Mouse (Mus musculus): ENCODE results near the gene Fnbp1.

The Fnbp1 gene

DNA sequence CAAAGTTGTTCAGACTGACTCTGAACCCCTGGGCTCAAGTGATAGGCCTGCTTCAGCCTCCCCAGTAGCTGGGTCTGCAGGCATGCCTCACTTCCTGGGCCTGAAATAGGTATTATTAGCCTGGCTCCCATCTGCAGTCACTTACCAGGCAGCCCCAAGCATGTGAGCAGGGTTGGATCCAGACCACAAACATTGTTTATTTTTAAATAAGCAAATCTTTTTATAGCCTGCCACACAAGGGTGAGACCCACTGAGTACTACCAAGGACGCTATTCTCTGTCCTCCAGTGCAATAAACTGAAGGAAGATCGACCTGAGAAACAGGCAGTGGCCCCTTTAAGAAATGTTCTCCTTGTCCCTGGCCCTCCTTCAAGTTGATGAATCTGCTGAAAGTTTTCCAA is 17.1 kb downstream of the Fnbp1 start:
- DNase-seq (ENCODE audit: low spot score): no peak

DNA sequence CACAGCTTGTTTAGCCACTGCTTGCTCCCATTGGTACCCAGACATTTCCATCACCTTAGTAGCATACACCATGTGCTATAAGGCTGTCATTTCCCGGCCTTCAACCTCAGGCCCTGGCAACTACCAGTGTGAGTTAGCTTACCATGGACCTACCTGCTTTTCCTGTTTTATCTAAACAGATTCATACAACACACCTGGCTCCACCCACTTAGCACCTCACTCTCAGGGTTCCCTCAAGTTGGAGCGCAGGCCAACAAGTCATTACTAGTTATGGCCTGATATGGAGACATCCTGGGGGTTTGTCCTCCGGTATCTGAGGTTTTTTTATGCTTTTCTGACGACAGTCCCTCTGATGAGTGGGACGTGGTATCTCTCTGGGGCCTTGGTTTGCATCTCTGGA is 18.3 kb downstream of the Fnbp1 start:
- DNase-seq (ENCODE audit: low spot score): no peak

DNA sequence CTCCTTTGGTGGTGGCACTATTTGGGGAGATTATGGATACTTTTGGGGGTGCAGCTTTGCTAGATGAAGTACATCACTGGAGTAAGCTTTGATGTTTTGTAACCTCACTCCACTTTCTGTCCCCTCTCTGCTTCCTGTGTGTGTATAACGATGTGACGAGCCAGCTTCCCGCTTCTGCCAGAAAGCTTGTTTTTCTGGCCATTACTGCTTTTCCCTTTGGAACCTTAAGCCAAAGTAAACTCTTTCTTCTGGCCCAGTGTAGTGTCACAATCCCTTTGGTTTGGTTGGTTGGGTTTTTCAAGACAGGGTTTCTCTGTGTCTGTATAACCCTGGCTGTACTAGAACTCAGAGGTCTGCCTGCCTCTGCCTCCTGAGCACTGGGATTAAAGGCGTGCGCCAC is 19.0 kb downstream of the Fnbp1 start:
- DNase-seq (ENCODE audit: low spot score): no peak

- no peak for DNase-seq (ENCODE audit: low spot score)
Observed at GRCm38 (mm10) chr2:31121131-31121693, 20.6 kb downstream of the Fnbp1 start.

DNA sequence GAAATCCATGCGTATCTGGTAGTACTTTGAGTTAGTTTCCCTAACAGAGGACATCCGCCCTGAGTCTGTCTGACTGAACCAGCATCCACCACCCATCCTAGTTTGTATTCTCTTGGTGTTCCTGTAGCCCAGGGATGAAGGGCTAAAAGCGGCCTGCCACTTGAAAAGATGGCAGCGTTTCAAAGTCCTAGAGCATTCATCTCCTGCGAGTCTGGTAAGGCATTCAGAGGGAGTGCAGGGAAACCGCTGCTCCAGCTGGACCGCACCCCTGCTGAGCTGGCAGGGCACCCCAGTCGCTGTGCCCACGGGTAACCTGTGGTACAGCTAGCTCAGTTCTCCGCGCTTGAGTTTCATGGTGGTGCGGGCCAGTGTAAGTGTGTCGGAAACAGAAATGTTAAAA is 22.0 kb downstream of the Fnbp1 start:
- DNase-seq (ENCODE audit: low spot score): no peak

DNA sequence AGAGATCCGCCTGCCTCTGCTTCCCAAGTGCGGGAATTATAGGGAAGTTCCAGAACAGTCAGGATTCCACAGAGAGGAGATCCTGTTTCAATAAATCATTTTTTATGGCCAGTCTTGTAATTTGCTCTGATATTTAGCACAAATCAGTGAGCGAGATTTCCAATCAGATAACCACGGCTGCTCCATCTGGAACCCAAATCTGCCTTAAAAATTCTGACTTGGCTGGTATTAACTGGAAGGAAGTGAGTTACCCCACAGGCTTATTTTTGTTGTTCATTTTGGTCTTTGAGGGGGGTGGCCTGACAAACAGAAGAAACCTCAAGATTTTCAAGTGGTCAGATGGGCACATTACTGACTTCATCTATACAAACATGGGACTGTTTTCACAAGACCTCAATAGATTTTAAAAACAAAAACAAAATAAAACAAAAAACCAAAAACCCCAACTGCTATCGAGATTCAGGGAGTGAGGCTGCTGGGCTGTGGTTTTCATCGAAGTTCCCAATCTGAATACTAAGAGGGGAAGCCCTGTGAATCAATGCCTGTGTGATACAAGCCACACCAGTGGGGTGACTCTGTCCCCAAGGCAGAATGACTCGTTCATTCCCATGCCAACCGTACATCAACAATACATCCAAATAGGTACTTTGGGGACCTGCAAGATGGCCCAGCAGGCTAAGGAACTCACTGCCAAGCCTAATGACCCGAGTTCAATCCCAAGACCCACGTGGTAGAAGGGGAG is 23.0 kb downstream of the Fnbp1 start:
- no peak for DNase-seq (ENCODE audit: low spot score)

DNA sequence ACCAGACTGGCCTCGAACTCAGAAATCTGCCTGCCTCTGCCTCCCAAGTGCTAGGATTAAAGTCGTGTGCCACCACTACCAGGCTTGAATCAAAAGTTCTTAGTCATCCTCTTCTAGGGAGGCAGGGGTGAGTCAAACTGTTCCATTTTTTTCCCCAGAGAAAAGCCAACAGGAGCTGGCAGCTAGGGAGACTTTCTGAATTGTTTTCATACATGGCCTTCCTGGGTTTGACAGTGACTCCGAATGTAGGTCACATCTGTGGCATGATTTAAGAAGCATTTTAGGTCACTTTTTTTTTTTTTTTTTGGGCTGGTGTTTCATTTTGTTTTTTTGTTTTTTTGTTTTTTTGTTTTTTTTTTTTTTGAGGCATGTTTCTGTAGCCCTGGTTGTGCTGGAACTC is 23.6 kb downstream of the Fnbp1 start:
- no peak for DNase-seq (ENCODE audit: low spot score)

- peak; percentile 40 for DNase-seq (ENCODE audit: low spot score)
Observed at GRCm38 (mm10) chr2:31115943-31116731, 25.7 kb downstream of the Fnbp1 start.

DNA sequence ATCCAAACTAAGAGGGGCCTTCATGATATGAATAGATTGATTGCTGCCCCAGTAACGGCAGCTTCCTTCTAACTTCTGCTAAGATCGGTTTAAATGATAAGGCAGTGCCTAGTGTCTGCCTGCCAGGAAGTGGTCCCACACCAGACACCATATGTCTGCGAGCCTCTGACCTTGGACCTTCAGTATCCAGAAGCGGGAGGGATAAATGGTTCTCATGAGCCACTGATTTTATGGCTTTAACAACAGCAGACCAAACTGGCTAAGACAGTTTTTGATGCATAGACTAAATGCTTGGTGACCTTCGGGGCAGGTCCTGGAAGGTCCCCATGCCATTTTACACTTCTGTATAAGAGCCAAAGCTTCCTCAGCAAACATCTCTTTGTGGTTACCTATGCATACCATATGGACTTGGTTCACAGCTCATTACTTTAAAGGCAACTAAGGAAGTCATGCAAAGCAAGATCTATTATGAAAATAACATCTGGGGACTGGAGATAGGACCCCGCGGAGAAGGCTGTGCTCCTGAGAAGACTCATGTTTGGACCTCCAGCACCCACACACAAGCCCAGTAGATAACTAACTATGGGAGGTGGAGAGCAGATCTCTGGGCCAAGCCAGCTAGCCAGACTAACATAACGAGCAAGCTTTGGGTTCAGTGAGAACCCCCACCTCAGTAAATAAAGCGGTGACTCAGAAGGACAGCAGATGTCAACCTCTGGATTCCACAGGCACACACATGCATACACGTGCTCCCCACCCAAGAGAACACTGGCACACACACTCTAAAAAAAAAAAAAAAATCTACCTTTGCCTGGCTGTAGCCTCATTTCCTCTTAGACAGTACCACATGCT is 26.5 kb downstream of the Fnbp1 start:
- peak; percentile 60 for DNase-seq (ENCODE audit: low spot score)

DNA sequence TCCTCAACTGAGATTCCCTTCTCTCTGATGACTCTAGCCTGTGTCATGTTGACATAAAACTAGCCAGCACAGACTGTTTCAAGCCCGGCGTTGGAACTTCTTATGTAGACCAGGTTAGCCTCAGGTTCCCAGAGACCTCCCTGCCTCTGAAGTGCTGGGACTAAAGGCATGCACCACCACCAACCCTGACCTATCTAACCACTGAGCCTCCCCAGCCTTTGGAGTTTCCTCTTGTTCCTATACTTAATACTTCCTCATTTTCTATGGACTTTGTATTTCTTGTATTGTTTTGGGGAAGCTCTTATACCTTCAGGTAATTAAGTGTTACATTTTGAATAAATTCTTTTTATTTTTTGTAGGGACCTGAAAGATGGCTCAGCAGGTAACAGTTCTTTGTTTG is 27.6 kb downstream of the Fnbp1 start:
- DNase-seq (ENCODE audit: low spot score): no peak

GRCm38 (mm10) chr2:31111685-31112084 is 30.1 kb downstream of the Fnbp1 start:
- DNase-seq (ENCODE audit: low spot score): no peak

GRCm38 (mm10) chr2:31109960-31110548 is 31.8 kb downstream of the Fnbp1 start:
- DNase-seq (ENCODE audit: low spot score): no peak

DNA sequence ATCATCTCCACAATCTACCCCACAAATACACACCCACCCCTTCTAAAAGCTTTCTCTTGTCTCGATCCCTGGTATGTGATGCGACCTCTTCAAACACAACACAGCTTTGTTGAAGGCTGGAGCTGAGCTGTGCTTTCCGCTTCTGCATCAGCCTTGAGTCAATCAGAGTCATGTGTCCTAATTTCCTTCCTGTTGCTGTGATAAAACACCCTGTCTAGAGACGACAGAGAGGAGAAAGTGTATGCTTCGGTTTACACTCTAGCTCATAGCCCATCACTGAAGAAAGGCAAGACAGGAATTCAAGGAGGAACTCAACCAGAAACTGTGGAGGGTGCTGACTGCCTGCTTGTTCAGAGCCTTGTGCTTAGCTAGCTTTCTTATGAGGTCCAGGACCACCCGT is 33.6 kb downstream of the Fnbp1 start:
- DNase-seq (ENCODE audit: low spot score): no peak

DNA sequence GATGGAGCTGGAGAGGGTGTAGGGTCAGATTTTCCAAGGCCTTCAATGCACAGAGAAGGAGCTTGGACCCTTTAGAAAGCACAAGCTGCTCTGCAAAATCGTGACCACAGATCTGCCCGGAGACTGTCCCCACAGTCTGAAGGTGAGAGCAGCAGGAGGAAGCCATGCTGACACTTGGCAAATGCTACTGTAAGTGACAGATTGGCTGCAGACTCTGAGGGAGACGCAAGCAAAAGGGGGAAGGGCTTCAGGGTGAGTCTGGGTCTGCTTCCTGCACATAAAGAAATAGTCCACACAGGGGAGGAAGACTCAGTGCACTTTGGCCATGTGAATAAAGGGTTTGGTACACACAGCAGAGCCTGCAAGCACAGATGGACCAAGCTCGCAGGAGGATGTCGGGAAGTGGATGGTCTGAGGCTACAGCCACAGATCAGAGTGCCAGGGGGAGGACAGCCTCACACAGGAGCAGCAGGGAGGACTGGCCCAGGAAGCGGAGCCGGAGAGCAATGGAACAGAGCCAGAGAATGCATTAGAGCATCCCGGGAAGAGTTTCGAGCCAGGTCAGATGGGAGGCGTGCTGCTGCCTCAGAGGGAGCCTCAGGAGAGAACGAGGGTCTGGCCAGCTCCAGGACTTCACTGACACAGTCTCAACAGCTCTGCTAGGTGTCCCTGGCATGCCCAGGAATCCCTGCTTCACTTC is 35.0 kb downstream of the Fnbp1 start:
- no peak for DNase-seq (ENCODE audit: low spot score)

GRCm38 (mm10) chr2:31106004-31106403 is 35.8 kb downstream of the Fnbp1 start:
- DNase-seq (ENCODE audit: low spot score): no peak

GRCm38 (mm10) chr2:31105279-31105678 is 36.5 kb downstream of the Fnbp1 start:
- no peak for DNase-seq (ENCODE audit: low spot score)

DNA sequence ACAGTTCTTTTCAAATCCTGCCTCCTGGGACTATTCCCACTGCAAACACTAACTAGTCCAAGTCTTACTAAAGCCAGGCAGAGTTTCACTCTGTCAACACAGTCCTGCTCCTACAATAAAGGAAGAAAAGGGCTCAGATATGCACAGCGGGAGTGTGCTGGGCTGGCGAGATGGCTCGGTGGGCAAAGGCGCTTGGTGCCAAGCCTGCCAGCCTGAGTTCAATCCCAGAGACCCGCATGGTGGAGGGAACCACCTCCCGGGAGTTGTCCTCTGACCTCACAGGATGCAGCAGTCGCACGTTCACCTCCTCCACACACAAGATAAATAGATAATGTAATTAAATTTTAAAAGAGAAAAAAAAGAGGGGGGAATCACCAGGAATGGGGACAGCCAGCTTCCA is 38.5 kb downstream of the Fnbp1 start:
- DNase-seq (ENCODE audit: low spot score): no peak

- no peak for DNase-seq (ENCODE audit: low spot score)
Observed at GRCm38 (mm10) chr2:31101285-31101684, 40.5 kb downstream of the Fnbp1 start.

- no peak for DNase-seq (ENCODE audit: low spot score)
Observed at GRCm38 (mm10) chr2:31099079-31099478, 42.7 kb downstream of the Fnbp1 start.

DNA sequence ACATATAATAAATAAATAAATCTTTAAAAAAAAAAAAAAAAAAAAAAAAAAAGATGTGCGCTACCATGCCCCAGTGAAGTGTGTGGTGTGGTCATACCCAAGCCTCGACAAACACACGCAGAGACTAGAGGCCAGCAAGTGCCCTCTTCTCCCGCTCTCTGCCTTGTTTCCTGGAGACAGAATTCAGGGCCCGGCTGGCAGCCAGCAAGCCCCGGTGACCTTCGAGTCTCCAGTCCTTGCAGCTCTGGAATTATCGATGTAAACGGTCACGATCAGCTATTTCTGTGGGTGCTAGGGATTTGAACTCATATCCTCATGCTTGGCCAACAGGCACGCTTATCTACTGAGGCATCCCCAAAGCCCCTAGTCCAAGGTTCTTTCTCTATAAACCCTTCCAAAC is 43.2 kb downstream of the Fnbp1 start:
- no peak for DNase-seq (ENCODE audit: low spot score)

DNA sequence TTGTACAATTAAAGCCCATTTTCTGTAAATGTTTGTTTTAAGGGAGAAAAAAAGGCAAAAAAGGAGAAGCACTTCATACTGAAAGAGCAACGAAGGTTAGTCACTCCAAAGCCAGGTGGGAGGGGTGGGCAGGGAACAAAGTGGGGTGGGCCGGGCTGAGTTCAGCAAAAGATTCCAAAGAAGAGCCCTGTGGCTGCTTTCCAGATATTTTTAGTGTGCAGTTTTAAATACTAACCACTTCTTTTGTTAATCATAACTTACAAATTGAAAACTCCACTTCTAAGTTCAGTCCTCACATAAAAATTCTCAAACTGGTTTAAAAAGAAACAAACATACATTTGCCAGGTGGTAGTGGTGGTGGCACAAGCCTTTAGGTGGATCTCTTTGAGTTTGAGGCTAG is 44.5 kb downstream of the Fnbp1 start:
- DNase-seq (ENCODE audit: low spot score): no peak
